Mouse (Mus musculus) heart, postnatal 14 days (tissue): ENCODE data around the gene Ifrd2. TPM values are rescaled to one million over a fixed set of nuclear protein-coding genes. Genes with fewer than 3 reads are reported as not detected.

Experiments
- DNase-seq, 2 experiments: peaks; one replicate each; pipeline ENCODE4 v3.0.0; 2021 to 2022
- intact Hi-C: fragments of 180-260 bp; cut with DNase I; formaldehyde crosslinking; loops from one replicate; pipeline ENCODE4 v1.15.1; 2025
- total RNA-seq, 2 experiments: library from RNA; stranded (reverse); gene quantifications; 2 replicates each; pipeline ENCODE4 v1.2.3; 2021

The Ifrd2 gene
- total RNA-seq, 2 experiments from 2014 or later, result 36.7 to 47.1 TPM

DNA sequence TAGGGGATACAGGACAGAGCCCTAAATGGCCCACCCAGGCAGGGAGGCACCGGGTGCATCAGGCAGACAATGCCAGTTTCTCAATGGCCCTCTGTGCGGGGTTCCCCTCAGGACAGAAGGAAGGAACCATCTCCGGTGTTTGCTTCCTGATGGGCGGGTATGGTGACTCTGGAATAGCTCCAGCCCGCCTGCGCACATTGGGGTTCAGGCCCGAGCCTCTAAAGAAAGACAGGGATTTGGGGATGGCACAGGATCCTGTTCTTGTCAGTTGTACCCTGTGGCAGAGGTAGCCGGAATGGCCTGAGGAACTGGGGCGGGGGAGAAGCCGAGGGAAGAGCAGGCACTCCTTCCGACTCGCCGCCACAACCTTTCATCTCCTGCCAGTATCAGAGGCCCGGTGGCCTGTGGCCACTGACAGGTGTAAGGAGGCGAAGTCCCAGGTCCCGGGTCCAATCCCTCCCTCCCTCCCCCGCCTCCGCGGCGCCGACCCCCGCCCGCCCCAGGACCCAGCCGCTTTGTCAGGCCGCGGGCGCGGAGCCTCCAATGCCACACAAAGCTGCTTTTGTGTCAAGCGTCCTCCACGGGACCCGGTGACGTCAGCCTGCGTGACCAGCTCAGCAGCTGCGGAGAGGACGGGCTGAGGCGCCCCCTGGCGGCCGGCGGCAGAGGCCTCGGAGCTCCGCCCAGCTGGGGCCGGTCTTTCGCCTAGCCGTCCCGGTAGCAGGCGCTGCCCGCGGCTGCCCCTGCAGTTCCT lies 24.9 kb downstream of the Ifrd2 start:
- DNase-seq, result peak; percentile 100
- intact Hi-C loops, result no loop called here

- intact Hi-C loops, result no loop called here
- DNase-seq, result no peak
These were observed 25.6 kb downstream of the Ifrd2 start for GRCm38 (mm10) chr9:107612945-107613569.

GRCm38 (mm10) chr9:107615035-107615434 lies 27.6 kb downstream of the Ifrd2 start:
- DNase-seq, result no peak
- intact Hi-C loops, result no loop called here

- DNase-seq, result no peak
- intact Hi-C loops, result no loop called here
These were observed 30.0 kb downstream of the Ifrd2 start for GRCm38 (mm10) chr9:107617461-107617860.

DNA sequence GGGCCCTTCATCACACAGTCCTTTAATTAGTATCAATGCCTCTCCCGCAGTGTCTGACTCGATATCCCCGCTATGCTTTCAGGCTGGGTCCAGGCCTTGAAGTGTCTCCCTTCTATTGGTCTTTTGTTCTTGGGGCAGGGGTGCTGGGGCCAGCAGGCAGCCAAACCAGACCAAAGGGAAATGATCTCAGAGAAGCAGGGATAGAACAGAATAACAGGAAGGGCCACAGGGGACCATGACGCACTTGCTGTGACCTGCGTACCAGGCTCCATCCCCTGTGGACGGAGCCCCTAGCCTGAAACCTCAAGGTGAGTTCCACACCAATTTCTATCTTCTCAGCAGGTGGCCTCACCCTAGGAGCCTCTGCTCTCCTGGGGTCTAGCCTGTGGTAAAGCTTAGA lies 30.7 kb downstream of the Ifrd2 start:
- DNase-seq, result no peak
- intact Hi-C loops, result no loop called here

GRCm38 (mm10) chr9:107618778-107619545 lies 31.5 kb downstream of the Ifrd2 start:
- intact Hi-C loops, result no loop called here
- peak; percentile 51 to 67 for DNase-seq

- DNase-seq, result no peak
- intact Hi-C loops, result no loop called here
These were observed 32.1 kb downstream of the Ifrd2 start for GRCm38 (mm10) chr9:107619546-107619879.

DNA sequence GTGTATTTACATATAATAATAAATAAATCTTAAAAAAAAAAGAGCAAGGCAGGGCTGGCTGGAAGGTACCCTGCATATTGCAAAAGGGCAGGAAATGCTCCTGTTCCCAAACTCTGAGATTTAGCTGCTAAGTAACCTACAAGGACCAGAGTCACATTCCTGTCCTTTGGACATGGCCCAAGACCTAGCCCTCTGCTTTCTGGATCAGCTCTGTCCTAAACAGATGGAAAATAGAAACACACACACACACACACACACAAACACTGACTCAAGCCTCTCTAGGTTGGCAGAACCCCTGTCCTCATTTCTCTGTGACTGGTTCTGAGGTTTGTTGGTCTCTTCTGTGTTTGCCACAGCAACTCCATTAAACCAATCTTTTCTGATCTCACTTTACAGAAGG lies 33.5 kb downstream of the Ifrd2 start:
- intact Hi-C loops, result no loop called here
- no peak for DNase-seq

DNA sequence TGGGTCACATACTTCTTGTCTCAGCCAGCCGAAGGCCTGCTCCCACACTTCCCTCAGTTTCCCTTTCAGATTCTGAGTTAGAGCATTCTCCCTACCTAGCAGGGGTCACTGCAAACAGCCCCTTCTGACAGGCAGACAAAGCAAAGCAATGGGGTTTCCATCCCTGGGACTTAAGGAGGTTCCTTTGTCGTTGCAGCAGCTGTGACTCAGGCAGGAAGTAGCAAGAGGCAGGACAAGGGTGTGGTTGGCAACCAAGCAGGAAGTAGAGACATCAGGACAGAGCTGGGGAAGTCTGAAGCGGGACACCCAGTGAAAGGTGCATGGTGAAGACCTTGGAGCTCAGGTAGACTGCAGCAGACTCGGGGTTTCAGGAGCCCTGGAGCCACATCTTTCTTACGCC lies 37.1 kb downstream of the Ifrd2 start:
- no peak for DNase-seq
- intact Hi-C loops, result no loop called here

- intact Hi-C loops, result no loop called here
- no peak for DNase-seq
These were observed 37.5 kb downstream of the Ifrd2 start for GRCm38 (mm10) chr9:107624951-107625350.

DNA sequence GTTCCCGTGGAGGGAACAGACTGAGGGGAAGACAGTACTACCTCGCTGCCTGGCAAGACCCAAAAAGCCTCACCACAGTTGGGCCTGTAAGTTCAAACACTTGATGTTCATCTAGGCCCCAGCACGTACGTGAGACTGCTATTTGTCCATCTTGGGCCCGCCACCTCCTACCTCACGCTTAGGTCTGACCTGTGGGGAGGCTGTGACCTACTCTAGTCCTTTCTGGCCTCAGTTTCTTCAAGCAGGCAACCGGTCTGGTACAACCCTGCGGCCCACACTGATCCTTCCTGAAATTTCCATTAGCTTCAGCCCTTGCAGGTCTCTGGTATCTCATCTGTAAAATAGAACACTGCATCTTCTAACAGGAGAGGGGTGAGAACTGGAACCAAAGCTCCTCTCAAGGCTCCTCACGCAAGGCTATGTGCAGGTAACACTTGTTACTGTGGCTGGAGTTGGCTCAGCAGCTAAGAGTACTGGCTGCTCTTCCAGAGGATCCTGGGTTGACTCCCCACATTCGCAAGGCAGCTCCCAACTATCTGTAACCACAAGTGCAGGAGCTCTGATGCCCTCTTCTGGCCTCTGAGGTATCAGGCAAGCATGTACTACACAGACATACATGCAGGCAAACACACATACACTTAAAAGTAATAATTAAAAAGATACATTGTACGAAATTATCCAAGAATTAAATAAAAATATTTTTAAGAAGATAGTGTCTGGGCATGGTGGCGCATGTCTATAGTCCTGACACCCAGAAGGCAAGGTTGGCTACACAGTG lies 38.1 kb downstream of the Ifrd2 start:
- intact Hi-C loops, result loop anchor here (2.0 kb wide), 1 partner anchor 23 kb away; no protein-coding TSS in a partner anchor
- no peak for DNase-seq

GRCm38 (mm10) chr9:107626158-107626843 lies 38.9 kb downstream of the Ifrd2 start:
- no peak for DNase-seq
- intact Hi-C loops, result loop anchor here (2.0 kb wide), 1 partner anchor 24 kb away; no protein-coding TSS in a partner anchor

- intact Hi-C loops, result loop anchor here (2.0 kb wide), 1 partner anchor 24 kb away; no protein-coding TSS in a partner anchor
- DNase-seq, result peak; percentile 87 to 93
These were observed 39.4 kb downstream of the Ifrd2 start for GRCm38 (mm10) chr9:107626844-107627277.

DNA sequence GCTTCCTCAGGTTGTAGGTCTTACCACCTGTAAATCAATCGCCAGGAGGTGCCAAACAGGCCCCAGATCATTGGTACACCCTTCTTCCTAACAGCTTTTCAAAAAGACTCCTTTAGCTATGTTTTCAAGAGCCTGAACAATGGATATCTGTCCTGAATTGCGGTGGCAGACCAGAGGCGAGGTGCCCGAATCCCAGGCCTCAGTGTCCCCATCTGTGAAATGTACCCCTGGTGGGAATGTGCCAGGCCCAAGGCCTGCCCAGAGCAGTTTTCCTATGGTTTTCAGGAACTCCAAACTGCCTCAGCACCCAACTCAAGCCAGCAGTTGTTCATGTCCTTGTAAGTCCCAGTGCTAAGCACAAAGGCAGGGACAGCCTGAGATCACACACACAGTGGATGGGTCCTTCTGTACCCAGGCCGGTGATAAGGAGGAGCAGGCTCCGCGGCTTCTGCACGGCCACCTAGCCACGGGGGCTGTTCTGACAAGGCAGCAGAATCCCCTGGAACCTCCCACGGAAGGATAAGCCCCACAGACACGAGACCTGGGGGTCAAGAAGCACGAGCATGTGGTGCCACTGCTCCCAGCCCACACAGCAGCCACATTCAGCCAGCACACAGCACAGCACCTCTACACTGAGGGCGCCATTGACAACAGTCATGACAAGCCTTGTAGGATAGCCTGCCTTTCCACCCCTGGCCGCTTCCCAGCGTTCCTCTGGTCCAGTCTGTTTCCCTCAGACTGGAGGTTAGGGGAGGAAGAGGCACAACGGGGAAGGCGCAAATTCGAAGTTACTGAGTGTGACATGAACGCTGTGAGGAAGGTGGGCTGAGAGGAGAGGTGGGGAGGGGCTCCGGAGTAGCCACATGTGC lies 40.2 kb downstream of the Ifrd2 start:
- no peak for DNase-seq
- intact Hi-C loops, result loop anchor here (2.0 kb wide), 1 partner anchor 25 kb away; no protein-coding TSS in a partner anchor

DNA sequence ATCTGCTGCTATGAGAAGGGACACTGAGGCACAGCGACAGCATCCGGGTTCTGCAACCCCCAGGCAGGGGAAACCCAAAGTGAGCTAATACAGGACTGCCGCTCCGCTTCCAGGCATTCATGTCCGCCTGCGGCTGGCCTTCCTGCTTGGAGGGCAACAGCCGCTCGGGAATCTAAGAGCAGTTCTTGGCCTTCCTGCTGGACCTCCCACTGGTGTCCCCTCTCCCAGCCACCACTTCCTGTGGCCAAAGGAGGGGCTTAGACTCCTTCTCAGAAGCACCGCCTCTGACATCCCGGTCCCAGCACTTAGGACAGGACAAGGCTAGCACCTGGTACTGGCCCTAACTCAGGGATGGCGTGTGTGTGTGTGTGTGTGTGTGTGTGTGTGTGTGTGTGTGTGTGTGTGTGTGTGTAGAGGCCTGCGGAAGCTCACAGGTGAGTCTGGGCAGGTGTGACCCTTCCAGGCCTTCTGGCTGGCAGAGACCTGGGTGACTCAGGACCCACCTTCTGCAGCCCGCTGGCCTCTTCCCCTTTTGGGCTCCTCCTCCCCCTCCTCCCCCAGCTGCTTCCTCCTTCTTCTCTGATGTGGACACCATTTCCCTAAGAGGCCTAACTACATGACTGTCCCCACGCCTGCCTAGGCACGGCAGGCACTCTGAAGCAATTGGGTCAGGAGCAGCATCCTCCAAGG lies 41.4 kb downstream of the Ifrd2 start:
- peak; percentile 67 to 70 for DNase-seq
- intact Hi-C loops, result no loop called here

DNA sequence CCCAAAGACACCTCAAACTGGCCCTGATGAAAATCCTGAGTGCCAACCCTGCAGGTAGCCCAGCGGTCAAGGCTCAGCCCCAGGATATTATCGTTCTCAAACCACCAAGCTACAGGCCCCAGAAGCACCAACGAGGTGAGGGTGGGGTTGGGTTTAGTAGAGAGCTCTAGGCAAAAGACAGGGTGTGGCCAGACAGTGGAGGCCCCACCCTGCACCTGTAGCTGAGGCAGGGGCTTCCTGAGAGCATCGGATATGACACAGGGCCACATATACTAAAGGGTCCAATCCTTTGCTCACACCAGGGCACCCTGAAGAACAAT lies 41.9 kb downstream of the Ifrd2 start:
- DNase-seq, result no peak
- intact Hi-C loops, result no loop called here

GRCm38 (mm10) chr9:107629901-107630425 lies 42.5 kb downstream of the Ifrd2 start:
- DNase-seq, result no peak
- intact Hi-C loops, result no loop called here

- intact Hi-C loops, result no loop called here
- no peak for DNase-seq
These were observed 43.1 kb downstream of the Ifrd2 start for GRCm38 (mm10) chr9:107630576-107630975.
